Mouse (Mus musculus): ENCODE results near the gene Klhl8.

The Klhl8 gene

GRCm38 (mm10) chr5:103846609-103847008, 64.5 kb downstream of the Klhl8 start:
- peak; percentile 89 for DNase-seq (ENCODE audit: low read depth, low spot score)

GRCm38 (mm10) chr5:103846154-103846551, 64.9 kb downstream of the Klhl8 start:
- peak; percentile 74 for DNase-seq (ENCODE audit: low read depth, low spot score)

- no peak for DNase-seq (ENCODE audit: low read depth, low spot score)
Observed at GRCm38 (mm10) chr5:103845418-103846153, 65.5 kb downstream of the Klhl8 start.

- no peak for DNase-seq (ENCODE audit: low read depth, low spot score)
Observed at GRCm38 (mm10) chr5:103843938-103844337, 67.1 kb downstream of the Klhl8 start.

GRCm38 (mm10) chr5:103839265-103839626, 71.8 kb downstream of the Klhl8 start:
- DNase-seq (ENCODE audit: low read depth, low spot score), result no peak

- DNase-seq (ENCODE audit: low read depth, low spot score), result no peak
Observed at GRCm38 (mm10) chr5:103838550-103839264, 72.4 kb downstream of the Klhl8 start.

- no peak for DNase-seq (ENCODE audit: low read depth, low spot score)
Observed at GRCm38 (mm10) chr5:103836148-103836784, 74.8 kb downstream of the Klhl8 start.

GRCm38 (mm10) chr5:103835471-103836147, 75.5 kb downstream of the Klhl8 start:
- no peak for DNase-seq (ENCODE audit: low read depth, low spot score)

GRCm38 (mm10) chr5:103830886-103831285, 80.2 kb downstream of the Klhl8 start:
- DNase-seq (ENCODE audit: low read depth, low spot score), result no peak

GRCm38 (mm10) chr5:103829158-103829557, 81.9 kb downstream of the Klhl8 start:
- no peak for DNase-seq (ENCODE audit: low read depth, low spot score)

- no peak for DNase-seq (ENCODE audit: low read depth, low spot score)
Observed at GRCm38 (mm10) chr5:103828729-103829128, 82.3 kb downstream of the Klhl8 start.

GRCm38 (mm10) chr5:103828304-103828703, 82.8 kb downstream of the Klhl8 start:
- DNase-seq (ENCODE audit: low read depth, low spot score), result no peak

- no peak for DNase-seq (ENCODE audit: low read depth, low spot score)
Observed at GRCm38 (mm10) chr5:103822949-103823348, 88.1 kb downstream of the Klhl8 start.

GRCm38 (mm10) chr5:103821500-103822298, 89.4 kb downstream of the Klhl8 start:
- DNase-seq (ENCODE audit: low read depth, low spot score), result no peak

- DNase-seq (ENCODE audit: low read depth, low spot score), result no peak
Observed at GRCm38 (mm10) chr5:103821062-103821461, 90.0 kb downstream of the Klhl8 start.

- DNase-seq (ENCODE audit: low read depth, low spot score), result no peak
Observed at GRCm38 (mm10) chr5:103819674-103820073, 91.4 kb downstream of the Klhl8 start.

- no peak for DNase-seq (ENCODE audit: low read depth, low spot score)
Observed at GRCm38 (mm10) chr5:103818602-103819001, 92.5 kb downstream of the Klhl8 start.

- peak; percentile 82 for DNase-seq (ENCODE audit: low read depth, low spot score)
Observed at GRCm38 (mm10) chr5:103817754-103818153, 93.3 kb downstream of the Klhl8 start.

- DNase-seq (ENCODE audit: low read depth, low spot score), result no peak
Observed at GRCm38 (mm10) chr5:103816718-103817117, 94.3 kb downstream of the Klhl8 start.

- no peak for DNase-seq (ENCODE audit: low read depth, low spot score)
Observed at GRCm38 (mm10) chr5:103815249-103815617, 95.8 kb downstream of the Klhl8 start.

- DNase-seq (ENCODE audit: low read depth, low spot score), result no peak
Observed at GRCm38 (mm10) chr5:103814551-103815248, 96.4 kb downstream of the Klhl8 start.
